Mouse (Mus musculus): ENCODE results near the gene Gsto1.

DNA sequence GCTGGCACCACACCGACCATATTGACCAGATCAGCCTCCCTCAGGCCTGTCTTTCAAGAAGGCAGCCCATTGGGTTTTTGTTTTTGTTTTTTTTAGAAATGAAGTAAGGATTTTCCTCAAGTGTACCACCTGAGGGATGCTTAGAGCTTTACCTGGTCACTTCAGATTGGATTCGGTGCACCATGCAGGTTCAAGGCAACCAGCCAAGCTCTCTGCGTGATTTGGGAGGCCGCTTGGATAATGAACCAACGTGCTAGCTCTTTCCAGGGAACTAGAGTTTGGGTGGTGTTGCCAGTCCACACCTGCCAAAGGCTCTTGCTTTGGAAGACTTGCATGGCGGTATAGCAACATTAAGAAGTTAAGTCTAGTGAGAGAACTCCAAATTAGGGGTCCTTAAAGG is 38.3 kb downstream of the Gsto1 start:
- TF ChIP-seq CTCF (IDR thresholded peaks at IDR 0.05; ENCODE audit: borderline replicate concordance, insufficient read depth, low read length) (no peak), POLR2A (IDR thresholded peaks at IDR 0.05; ENCODE audit: low read depth, low read length) (no peak)
